ENCODE assay signal across 8 mouse cellular contexts in genomic region chr7:105810877-105811489, GRCm38 (mm10). TPM values are rescaled to one million over a fixed set of nuclear protein-coding genes. Genes with fewer than 3 reads are reported as not detected.
DNase-seq lines count a peak whose midpoint lies in the region; ATAC-seq lines count a peak whose summit lies in the region.

TSS of gene Mrpl17 (minus strand) at chr7:105811099.

- DNase-seq in adipocyte (ENCODE audit: low spot score), result peak; percentile 98
- peak; percentile 100 for DNase-seq in embryo, embryonic 10 days (ENCODE audit: low spot score)
- DNase-seq in gastrocnemius, postnatal 10 days, result peak; percentile 99
- peak; percentile 100 for DNase-seq in induced T-regulatory cell, adult 2 months (ENCODE audit: low read depth)
- peak; percentile 99 to 100 for DNase-seq in left cerebral cortex, adult 9 months (ENCODE audit: low spot score in 2 of 2)
- DNase-seq in right cerebral cortex, postnatal 14 days, result peak; percentile 99
- DNase-seq in urinary bladder, postnatal 36 days (ENCODE audit: low spot score in 2 of 2), result peak; percentile 99 to 100

- peak; percentile 91 for ATAC-seq in megakaryocyte progenitor cell, adult 5-6 weeks (replicated peaks; ENCODE audit: poor library complexity)

RNA-seq across cellular contexts. Expression of gene Mrpl17, which starts in this region (rescaled TPM):
- 100 to 1,000 TPM; 162 to 171 TPM for total RNA-seq in gastrocnemius, postnatal 10 days (2021)
- total RNA-seq in megakaryocyte progenitor cell, adult 5-6 weeks (2015), result 124 and 152 TPM in 2 replicates
- total RNA-seq in megakaryocyte progenitor cell, adult 5-6 weeks (2017), result 69.0 and 86.6 TPM in 2 replicates

Comparison
In these comparisons a context has a peak if more than half of its experiments do, and no peak if none do; other contexts are left out.
1. Peak in every context shown above with its lines: DNase-seq and ATAC-seq.